Mouse (Mus musculus): ENCODE data around the gene Abhd15. TPM values are rescaled to one million over a fixed set of nuclear protein-coding genes. Genes with fewer than 3 reads are reported as not detected.
A peak's percentile ranks its signal among the peaks of the same experiment; 100 is the strongest.
"Not testable (repeated sequence)": the region's sequence is repeated elsewhere in the genome, so short reads cannot be mapped to it uniquely, and the experiment has no call there.

Abhd15 gene
- total RNA-seq, 2 experiments from 2014 or later, result 1.4 to 1.6 TPM

- DNase-seq (ENCODE audit: extremely low spot score in 1 of 2, low spot score in 1 of 2), result peak in 1 of 2 experiments; percentile 82
Observed at GRCm38 (mm10) chr11:77508068-77509021, 6.6 kb upstream of the Abhd15 start.

DNA sequence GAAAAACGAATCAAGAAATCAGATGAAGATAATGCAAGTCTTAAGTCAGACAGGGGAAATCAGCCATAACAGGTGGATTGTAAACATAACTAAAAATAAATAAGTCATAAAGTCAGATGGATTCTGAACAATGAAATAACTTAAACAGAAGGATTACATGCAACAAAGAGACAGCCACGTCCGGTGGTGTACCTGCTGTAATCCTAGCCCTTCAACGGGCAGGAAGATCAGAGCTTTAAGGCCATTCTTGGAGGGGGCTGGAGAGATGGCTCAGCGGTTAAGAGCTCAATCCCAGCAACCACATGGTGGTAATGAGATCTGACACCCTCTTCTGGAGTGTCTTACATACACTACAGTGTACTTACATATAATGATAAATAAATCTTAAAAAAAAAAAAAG lies 3.6 kb upstream of the Abhd15 start:
- no peak for DNase-seq (ENCODE audit: extremely low spot score in 1 of 2, low spot score in 1 of 2)

GRCm38 (mm10) chr11:77512891-77513810 lies 1.8 kb upstream of the Abhd15 start:
- peak; percentile 55 to 63 for DNase-seq (ENCODE audit: extremely low spot score in 1 of 2, low spot score in 1 of 2)

DNA sequence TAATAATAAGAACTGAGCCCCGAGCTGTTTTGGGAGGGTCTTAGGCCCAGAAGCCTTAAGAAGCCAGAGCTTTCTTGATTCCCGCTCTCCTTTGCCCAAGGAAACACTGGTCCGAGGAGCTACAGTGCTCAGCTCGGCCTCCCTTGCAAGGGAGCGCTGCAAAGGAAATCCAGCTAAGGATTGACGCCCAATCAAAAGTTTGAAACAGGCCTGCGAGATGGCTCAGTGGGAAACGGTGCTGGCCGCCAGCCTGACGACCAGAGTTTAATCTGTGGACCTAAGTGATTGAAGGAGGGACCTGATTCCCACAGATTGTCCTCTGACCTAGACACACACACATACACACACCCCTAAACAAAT lies 1.1 kb upstream of the Abhd15 start:
- no peak for DNase-seq (ENCODE audit: extremely low spot score in 1 of 2, low spot score in 1 of 2)

DNA sequence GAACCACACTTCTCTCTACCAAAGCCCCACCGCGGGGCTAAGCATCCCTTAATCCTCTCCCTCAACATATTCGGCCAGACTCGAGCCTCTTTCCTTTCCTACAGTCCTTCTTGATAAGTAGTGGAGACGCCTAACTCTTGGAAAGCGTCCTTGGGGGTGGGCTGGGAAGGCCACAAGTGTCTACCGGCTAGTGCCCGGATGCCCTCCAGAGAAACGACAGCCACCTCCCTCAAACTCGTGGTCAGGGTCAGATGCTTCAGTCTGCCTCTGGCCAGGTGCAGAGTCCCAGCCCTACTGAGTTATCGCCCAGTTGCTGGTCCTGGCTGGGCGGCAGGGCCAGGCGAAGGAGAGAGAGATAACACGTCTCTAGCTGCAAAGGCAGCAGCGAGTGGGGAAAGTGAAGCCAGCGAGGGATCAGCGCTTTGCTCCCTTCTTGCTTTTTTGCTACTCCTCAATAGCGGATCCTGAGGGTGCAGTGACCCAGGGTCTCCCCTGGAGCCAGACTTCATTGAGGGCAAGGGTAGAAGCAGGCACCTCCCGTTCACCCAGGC lies 565 bp upstream of the Abhd15 start:
- DNase-seq (ENCODE audit: extremely low spot score in 1 of 2, low spot score in 1 of 2), result no peak

GRCm38 (mm10) chr11:77515637-77516552 lies 974 bp downstream of the Abhd15 start, which contains the start of gene Trp53i13:
TSS of gene Trp53i13 (minus strand) at chr11:77515980.
- no peak for DNase-seq (ENCODE audit: extremely low spot score in 1 of 2, low spot score in 1 of 2)

GRCm38 (mm10) chr11:77516553-77517425 lies 1.9 kb downstream of the Abhd15 start:
- DNase-seq (ENCODE audit: extremely low spot score in 1 of 2, low spot score in 1 of 2), result no peak

GRCm38 (mm10) chr11:77518051-77518798 lies 3.3 kb downstream of the Abhd15 start:
- DNase-seq (ENCODE audit: extremely low spot score in 1 of 2, low spot score in 1 of 2), result no peak

DNA sequence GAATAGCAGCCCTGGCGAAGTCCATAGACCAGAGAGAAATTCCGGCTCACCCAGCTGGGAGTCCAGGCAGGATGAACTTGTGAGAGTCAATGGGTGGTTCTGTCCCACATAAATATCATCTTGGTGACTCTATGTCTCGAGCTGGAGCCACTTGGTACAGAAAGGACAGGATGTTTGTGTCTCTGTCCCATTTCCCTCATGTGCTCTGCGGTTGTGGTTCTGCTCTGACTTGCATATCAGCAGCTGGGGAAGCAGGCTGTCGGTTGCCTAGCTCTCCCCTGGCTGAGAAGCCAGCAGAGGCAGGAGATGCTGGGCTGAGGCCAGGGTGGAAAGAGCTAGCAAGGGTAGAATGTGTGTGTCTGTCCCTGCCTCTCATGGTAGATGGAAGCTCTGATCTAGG lies 4.1 kb downstream of the Abhd15 start, which contains the start of gene Gm10392:
TSS of gene Gm10392 (minus strand) at position 156 of the 400 bp plus-strand sequence.
- no peak for DNase-seq (ENCODE audit: extremely low spot score in 1 of 2, low spot score in 1 of 2)

GRCm38 (mm10) chr11:77520601-77521529 lies 5.9 kb downstream of the Abhd15 start:
- peak in 1 of 2 experiments; percentile 38 for DNase-seq (ENCODE audit: extremely low spot score in 1 of 2, low spot score in 1 of 2)

GRCm38 (mm10) chr11:77525804-77526486 lies 11.0 kb downstream of the Abhd15 start:
- no peak for DNase-seq (ENCODE audit: extremely low spot score in 1 of 2, low spot score in 1 of 2)

DNA sequence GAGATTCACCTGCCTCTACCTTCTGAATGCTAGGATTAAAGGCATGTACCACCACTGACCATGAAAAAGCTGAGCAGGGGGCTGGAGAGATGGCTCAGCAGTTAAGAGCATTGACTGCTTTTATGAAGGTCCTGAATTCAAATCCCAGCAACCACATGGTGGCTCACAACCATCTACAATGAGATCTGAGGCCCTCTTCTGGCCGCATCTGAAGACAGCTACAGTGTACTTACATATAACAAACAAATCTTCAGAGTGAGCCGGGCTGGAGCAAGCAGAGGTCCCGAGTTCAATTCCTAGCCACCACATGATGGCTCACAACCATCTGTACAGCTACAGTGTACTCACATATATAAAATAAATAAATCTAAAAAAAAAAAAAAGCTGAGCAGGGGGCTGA lies 13.5 kb downstream of the Abhd15 start:
- not testable (repeated sequence) for DNase-seq (ENCODE audit: extremely low spot score in 1 of 2, low spot score in 1 of 2)

- no peak for DNase-seq (ENCODE audit: extremely low spot score in 1 of 2, low spot score in 1 of 2)
Observed at GRCm38 (mm10) chr11:77529644-77530043, 14.7 kb downstream of the Abhd15 start.

DNA sequence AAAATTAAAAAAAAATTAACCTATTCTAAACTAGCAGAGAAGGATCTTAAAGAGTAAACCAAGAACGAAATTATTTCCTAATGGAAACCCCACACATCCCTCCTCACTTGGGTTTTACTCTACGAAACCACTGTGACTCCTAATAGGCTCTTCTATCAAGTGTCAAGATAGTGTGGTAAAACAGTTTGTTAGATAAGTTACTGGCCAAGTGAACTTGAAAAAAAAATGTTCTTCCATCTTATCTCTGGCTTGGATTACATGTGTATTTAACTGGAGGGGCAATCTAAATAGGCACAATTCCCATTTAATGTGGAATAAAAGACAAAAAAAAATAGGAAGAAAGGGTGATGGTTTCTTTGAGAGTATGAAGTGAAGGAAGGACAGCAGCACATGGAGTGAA lies 15.9 kb downstream of the Abhd15 start:
- DNase-seq (ENCODE audit: extremely low spot score in 1 of 2, low spot score in 1 of 2), result no peak

- no peak for DNase-seq (ENCODE audit: extremely low spot score in 1 of 2, low spot score in 1 of 2)
Observed at GRCm38 (mm10) chr11:77532202-77532846, 17.4 kb downstream of the Abhd15 start.

DNA sequence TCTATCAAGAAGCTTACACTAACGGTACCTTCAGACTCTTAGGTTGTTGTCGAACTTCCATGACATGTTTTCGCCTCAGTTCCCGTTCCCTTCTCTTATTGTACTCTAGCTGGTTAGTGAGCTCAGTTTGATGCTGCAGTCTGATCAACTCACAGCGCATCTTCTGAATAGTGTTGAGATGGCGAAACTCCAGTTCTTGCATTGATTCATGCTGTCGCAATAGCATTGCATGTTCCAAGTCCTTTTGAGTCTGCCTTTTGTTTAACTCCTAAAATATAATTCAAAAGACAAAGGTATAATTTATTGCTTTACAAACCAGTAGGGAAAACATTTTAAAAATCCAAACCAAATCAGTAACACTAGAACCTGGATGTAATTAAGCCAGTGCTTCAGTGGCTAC lies 30.3 kb downstream of the Abhd15 start:
- no peak for DNase-seq (ENCODE audit: extremely low spot score in 1 of 2, low spot score in 1 of 2)

Measured in layer of hippocampus, postnatal 25 days (tissue).